Mouse (Mus musculus) hindbrain, embryonic 12.5 days (tissue): ENCODE results near the gene Palm. TPM values are rescaled to one million over a fixed set of nuclear protein-coding genes. Genes with fewer than 3 reads are reported as not detected.

Source experiments
- ATAC-seq: fragments of 200-750 bp; cut with Nextera tagmentation; 2 replicates; pipeline ENCODE4 v1.8.0; 2017; ENCODE audit warnings: moderate TSS enrichment; ENCODE audit not compliant: low FRiP score
- H3K27ac ChIP-seq: fragments of 300-500 bp; sonication (generic); 2 replicates; pipeline ENCODE4 v1.5.1; 2016; ENCODE audit warnings: mild to moderate bottlenecking
- H3K27me3 ChIP-seq: fragments of 300-500 bp; sonication (generic); 2 replicates; pipeline ENCODE4 v1.6.1; 2016; ENCODE audit warnings: mild to moderate bottlenecking
- H3K36me3 ChIP-seq: fragments of 300-500 bp; sonication (generic); 2 replicates; pipeline ENCODE4 v1.6.1; 2016; ENCODE audit warnings: mild to moderate bottlenecking
- H3K4me1 ChIP-seq: fragments of 300-500 bp; sonication (generic); 2 replicates; pipeline ENCODE4 v1.6.1; 2016
- H3K4me2 ChIP-seq: fragments of 300-500 bp; sonication (generic); replicated peaks from 2 replicates; pipeline ENCODE4 v1.6.1; 2016; ENCODE audit warnings: mild to moderate bottlenecking
- H3K4me3 ChIP-seq: fragments of 300-500 bp; sonication (generic); 2 replicates; pipeline ENCODE4 v1.5.1; 2016; ENCODE audit warnings: mild to moderate bottlenecking
- H3K9ac ChIP-seq: fragments of 300-500 bp; sonication (generic); 2 replicates; pipeline ENCODE4 v1.6.1; 2016; ENCODE audit warnings: mild to moderate bottlenecking, moderate library complexity
- H3K9me3 ChIP-seq: fragments of 300-500 bp; sonication (generic); replicated peaks from 2 replicates; pipeline ENCODE4 v1.6.1; 2016; ENCODE audit warnings: mild to moderate bottlenecking
- WGBS: fragments of 180-500 bp; shearing (Covaris S2); methylation state at CpG from one replicate; pipeline ENCODE4 v1.1.7; 2016; 5-methylcytosine and 5-hydroxymethylcytosine counted together
- polyA plus RNA-seq: library from polyadenylated mRNA; unstranded; fragments of >200 nt; fragmentation: Nextera tagmentation; extraction: Ambion mirVana; gene quantifications from 2 replicates; pipeline ENCODE4 v1.2.1, GENCODE M21; 2016

Gene Palm
- polyA plus RNA-seq, 1 experiment from 2014 or later = 198 TPM

- Histone ChIP-seq H3K27me3 (no peaks in the 10 kb centered on the region), H3K9me3 (no peaks in the 10 kb centered on the region), H3K4me1 (peaks cover 26% of the 10 kb centered on the region), H3K4me3 (no peak overlapping the region), H3K36me3 (peaks cover 45% of the 10 kb centered on the region), H3K4me2 (no peak overlapping the region), H3K27ac (no peak overlapping the region), H3K9ac (no peak overlapping the region)
- WGBS = 90% methylated on average over 3 of the region's 3 CpGs
- no peak for ATAC-seq
Observed at GRCm38 (mm10) chr10:79762875-79763274, 30.5 kb upstream of the Palm start.

- H3K4me2 ChIP-seq = no peak overlapping the region
- peak overlapping the region; percentile 4; the same call in 1 of the 2 replicates for H3K9ac ChIP-seq
- WGBS = 91% methylated on average over 7 of the region's 7 CpGs
- H3K27me3 ChIP-seq = no peaks in the 10 kb centered on the region
- H3K9me3 ChIP-seq = no peaks in the 10 kb centered on the region
- no peak overlapping the region for H3K27ac ChIP-seq
- H3K4me1 ChIP-seq = peaks cover 31% of the 10 kb centered on the region
- H3K36me3 ChIP-seq = peaks cover 31% of the 10 kb centered on the region
- H3K4me3 ChIP-seq = no peak overlapping the region
- no peak for ATAC-seq
Observed at GRCm38 (mm10) chr10:79764234-79764633, 29.1 kb upstream of the Palm start.

DNA sequence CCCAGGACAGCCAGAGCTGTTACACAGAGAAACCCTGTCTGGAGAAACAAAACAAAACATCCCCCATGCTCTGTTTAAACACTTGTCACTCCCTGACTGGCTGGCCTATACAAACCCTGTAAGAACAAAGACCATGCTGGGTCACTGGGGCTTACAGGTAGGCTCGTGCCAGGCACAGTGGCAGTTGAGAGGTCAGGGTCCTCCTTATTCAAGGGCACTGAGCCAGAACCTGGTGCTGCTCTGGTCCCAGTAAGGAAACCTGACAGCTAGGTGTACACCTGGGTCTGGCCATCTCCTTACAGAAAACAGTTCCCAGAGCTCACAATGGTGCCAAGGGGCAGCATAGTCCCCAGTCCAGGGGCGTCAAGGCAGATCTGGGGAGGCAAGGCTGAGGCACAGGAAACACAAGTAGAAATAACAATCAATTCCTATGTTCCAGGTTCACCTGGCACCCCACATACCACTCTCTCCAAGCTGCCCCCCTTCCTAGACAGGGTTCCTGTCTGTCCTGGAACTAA, 28.1 kb upstream of the Palm start:
- Histone ChIP-seq H3K36me3 (peaks cover 25% of the 10 kb centered on the region), H3K4me2 (peak overlapping the region; percentile 92), H3K9me3 (no peaks in the 10 kb centered on the region), H3K27me3 (no peaks in the 10 kb centered on the region), H3K9ac (peak overlapping the region; percentile 95), H3K27ac (0 out of 2 replicates have a peak overlapping the region, but pooled peaks have one; percentile 94), H3K4me3 (peak overlapping the region; percentile 93), H3K4me1 (peaks cover 31% of the 10 kb centered on the region)
- 74% methylated on average over 2 of the region's 2 CpGs for WGBS
- no peak for ATAC-seq

DNA sequence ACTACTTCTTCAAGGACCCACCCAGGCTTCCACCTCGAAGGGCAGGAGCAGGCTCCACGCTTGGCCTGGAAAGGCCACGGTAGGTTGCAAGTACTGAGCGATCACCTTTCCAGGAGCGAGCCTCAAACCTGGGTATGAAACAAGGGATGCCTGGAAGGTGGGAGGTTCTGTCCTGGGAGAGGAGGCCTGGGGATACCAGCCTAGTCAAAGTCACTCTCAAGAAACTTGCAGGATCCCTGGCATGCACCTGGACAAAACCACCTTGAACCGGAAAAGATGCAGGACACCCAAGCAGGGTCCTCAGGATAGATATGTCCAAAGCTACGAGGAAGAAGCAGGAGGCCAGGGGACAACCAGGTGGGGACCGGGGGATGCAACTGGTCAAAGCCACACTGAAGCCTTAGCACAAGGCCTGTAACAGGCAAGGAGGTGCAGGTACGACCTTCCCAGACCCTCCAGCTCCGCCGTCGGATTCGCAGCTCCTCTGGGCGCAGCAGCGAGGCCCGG, 27.3 kb upstream of the Palm start:
- Histone ChIP-seq H3K36me3 (peaks cover 17% of the 10 kb centered on the region), H3K27me3 (0 out of 2 replicates have a peak, but pooled peaks cover 5% of the 10 kb centered on the region), H3K9ac (peak overlapping the region; percentile 95), H3K4me3 (peak overlapping the region; percentile 93), H3K9me3 (no peaks in the 10 kb centered on the region), H3K4me2 (peak overlapping the region; percentile 92), H3K27ac (peak overlapping the region; percentile 94), H3K4me1 (peaks cover 31% of the 10 kb centered on the region)
- 10% methylated on average over 16 of the region's 16 CpGs for WGBS
- no peak for ATAC-seq

DNA sequence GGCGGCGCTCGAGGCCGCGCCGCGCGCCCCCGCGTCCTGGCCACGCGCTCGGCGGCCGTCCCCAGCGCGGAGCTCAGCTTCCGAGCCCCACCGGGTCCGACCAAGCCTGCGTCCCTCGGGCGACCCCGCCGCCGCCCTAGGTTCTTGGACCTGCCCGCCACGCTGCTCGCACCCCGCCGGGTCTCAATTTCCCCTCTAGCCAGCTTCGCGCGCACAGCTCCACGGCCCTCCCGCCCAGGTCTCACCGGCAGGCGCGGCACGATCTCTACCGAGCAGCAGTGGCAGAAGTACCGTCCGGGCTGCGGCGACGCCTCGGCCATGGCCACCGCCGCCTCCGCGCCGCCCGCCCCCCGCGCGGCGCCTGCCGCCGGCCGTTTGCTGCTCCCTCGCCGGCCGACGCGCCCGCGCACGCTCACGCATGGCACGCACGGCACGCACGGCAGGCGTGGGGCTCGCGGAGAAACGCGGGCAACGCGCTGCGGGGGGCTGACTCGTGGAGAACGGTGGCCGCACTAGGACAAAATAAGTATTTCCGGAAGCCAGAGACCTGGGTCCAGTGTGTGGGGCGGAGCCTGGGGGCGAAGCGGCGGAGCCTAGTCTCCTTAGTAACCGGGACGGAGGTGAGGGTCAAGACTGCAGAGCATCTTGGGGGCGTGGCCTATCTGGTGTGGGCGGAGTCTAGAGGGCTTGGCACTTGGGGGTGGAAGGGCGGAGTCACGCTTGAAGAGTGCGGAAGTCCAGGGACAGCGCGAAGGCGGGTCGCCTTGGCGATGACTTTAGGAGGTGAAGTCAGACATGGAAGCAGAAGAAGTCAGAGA, 26.7 kb upstream of the Palm start, which contains the start of gene Rnf126:
TSS of gene Rnf126 (minus strand) at position 445 of the 818 bp plus-strand sequence.
- peak within 1 kb of the TSS; percentile 95 for H3K9ac ChIP-seq
- H3K4me1 ChIP-seq = peaks cover 31% of the 10 kb centered on the region
- peaks cover 11% of the 10 kb centered on the region for H3K36me3 ChIP-seq
- peak within 1 kb of the TSS; percentile 93 for H3K4me3 ChIP-seq
- peak within 1 kb of the TSS; percentile 94 for H3K27ac ChIP-seq
- 0 out of 2 replicates have a peak, but pooled peaks cover 5% of the 10 kb centered on the region for H3K27me3 ChIP-seq
- H3K9me3 ChIP-seq = no peaks in the 10 kb centered on the region
- H3K4me2 ChIP-seq = peak within 1 kb of the TSS; percentile 92
- ATAC-seq = peak; percentile 92
- WGBS = under 1% methylated on average over 98 of the region's 101 CpGs

GRCm38 (mm10) chr10:79767372-79768244, 25.8 kb upstream of the Palm start:
- Histone ChIP-seq H3K36me3 (peaks cover 2% of the 10 kb centered on the region; the same call in 1 of the 2 replicates), H3K27ac (peak overlapping the region; percentile 94), H3K9me3 (no peaks in the 10 kb centered on the region; the same call in 1 of the 2 replicates), H3K27me3 (0 out of 2 replicates have a peak, but pooled peaks cover 5% of the 10 kb centered on the region), H3K9ac (peak overlapping the region; percentile 51), H3K4me3 (peak overlapping the region; percentile 93), H3K4me2 (peak overlapping the region; percentile 92), H3K4me1 (peaks cover 31% of the 10 kb centered on the region)
- peak; percentile 86 for ATAC-seq
- WGBS = 13% methylated on average over 40 of the region's 40 CpGs

- peaks cover 31% of the 10 kb centered on the region for H3K4me1 ChIP-seq
- H3K4me2 ChIP-seq = no peak overlapping the region
- H3K4me3 ChIP-seq = no peak overlapping the region
Observed at GRCm38 (mm10) chr10:79768400-79768799, 25.0 kb upstream of the Palm start.

DNA sequence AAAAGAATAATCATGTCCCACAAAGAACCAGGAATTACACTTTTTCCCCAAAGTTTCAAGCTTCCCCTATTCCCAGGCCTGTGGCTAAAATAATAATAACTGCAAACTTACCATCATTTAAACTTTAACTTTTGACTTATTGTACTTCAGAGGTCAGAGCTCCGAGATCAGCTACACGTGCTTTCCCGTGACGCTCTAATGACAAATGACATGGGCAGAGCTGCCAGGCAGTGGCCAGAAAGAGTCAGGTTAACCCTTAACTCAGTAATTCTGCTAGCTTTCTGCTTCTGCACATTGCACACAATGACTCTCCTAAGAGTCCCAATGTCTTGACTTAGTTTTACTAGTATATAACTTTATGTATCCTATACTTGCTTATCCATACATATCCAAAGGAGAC, 24.0 kb upstream of the Palm start:
- H3K27ac ChIP-seq = no peak overlapping the region
- no peaks in the 10 kb centered on the region; the same call in 1 of the 2 replicates for H3K9me3 ChIP-seq
- 0 out of 2 replicates have a peak, but pooled peaks cover 5% of the 10 kb centered on the region for H3K27me3 ChIP-seq
- H3K36me3 ChIP-seq = no peaks in the 10 kb centered on the region
- H3K4me3 ChIP-seq = no peak overlapping the region
- whole genome bisulfite sequencing = 58% methylated on average over 4 of the region's 4 CpGs
- peaks cover 23% of the 10 kb centered on the region for H3K4me1 ChIP-seq
- no peak overlapping the region for H3K4me2 ChIP-seq
- no peak for ATAC-seq
- H3K9ac ChIP-seq = no peak overlapping the region

More at GRCm38 (mm10) chr10:79768400-79768799, 25.0 kb upstream of the Palm start:
- no peaks in the 10 kb centered on the region; the same call in 1 of the 2 replicates for H3K9me3 ChIP-seq
- H3K27ac ChIP-seq = no peak overlapping the region
- H3K36me3 ChIP-seq = no peaks in the 10 kb centered on the region
- WGBS = under 1% methylated on average over 5 of the region's 5 CpGs
- no peak for ATAC-seq
- H3K9ac ChIP-seq = no peak overlapping the region
- 0 out of 2 replicates have a peak, but pooled peaks cover 5% of the 10 kb centered on the region for H3K27me3 ChIP-seq

DNA sequence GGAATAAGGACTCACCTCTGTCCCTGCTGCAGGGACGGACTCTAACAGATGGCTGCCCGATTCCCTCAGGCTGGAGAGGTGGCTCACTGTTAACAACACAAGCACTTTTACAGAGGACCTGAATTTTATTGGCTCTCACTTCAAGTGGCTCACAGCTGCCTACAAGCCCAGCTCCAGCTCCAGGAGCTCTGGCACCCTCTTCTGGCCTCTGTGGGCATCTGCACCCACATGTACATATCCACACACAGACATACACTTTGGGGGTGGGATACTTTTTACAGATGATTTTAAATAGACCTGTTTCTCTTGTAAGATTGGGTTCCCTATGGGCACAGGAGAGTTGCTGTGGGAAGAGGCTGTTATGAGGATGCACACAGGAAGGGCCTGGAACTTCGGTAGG, 21.1 kb upstream of the Palm start:
- 92% methylated on average over 3 of the region's 3 CpGs for WGBS
- ATAC-seq = no peak
- H3K27me3 ChIP-seq = peaks cover 19% of the 10 kb centered on the region
- H3K4me3 ChIP-seq = no peak overlapping the region
- H3K9me3 ChIP-seq = no peaks in the 10 kb centered on the region; the same call in 1 of the 2 replicates
- no peak overlapping the region for H3K4me2 ChIP-seq
- no peak overlapping the region for H3K9ac ChIP-seq
- H3K36me3 ChIP-seq = no peaks in the 10 kb centered on the region
- no peak overlapping the region for H3K27ac ChIP-seq
- peaks cover 12% of the 10 kb centered on the region for H3K4me1 ChIP-seq

DNA sequence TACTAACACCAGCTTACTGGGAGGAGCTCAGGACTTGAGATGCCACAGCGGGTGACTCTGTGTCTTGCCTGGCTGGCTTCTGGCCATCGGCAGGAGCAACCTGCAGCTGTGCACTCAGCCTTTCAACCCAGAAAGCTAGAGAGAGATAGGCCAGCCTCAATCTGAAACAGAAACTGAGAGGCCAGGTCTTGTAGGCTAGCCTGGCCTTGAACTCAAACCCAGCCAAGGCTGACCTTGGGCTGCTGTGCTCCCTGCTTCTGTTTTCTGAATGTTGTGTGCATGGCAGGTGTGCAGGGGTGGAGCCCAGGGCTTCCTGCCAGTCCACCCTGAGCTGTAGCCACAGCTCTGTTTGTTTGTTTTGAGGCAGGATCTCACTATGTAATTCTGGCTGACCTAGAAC, 20.2 kb upstream of the Palm start:
- Histone ChIP-seq H3K9ac (no peak overlapping the region), H3K4me1 (peaks cover 15% of the 10 kb centered on the region), H3K4me3 (no peak overlapping the region), H3K27ac (no peak overlapping the region), H3K9me3 (no peaks in the 10 kb centered on the region; the same call in 1 of the 2 replicates), H3K27me3 (peaks cover 28% of the 10 kb centered on the region), H3K4me2 (no peak overlapping the region), H3K36me3 (no peaks in the 10 kb centered on the region)
- ATAC-seq = no peak
- 88% methylated on average over 2 of the region's 2 CpGs for WGBS

- peaks cover 43% of the 10 kb centered on the region for H3K27me3 ChIP-seq
- H3K27ac ChIP-seq = no peak overlapping the region
- no peak overlapping the region for H3K9ac ChIP-seq
- H3K4me3 ChIP-seq = no peak overlapping the region
- peaks cover 14% of the 10 kb centered on the region for H3K4me1 ChIP-seq
- H3K9me3 ChIP-seq = no peaks in the 10 kb centered on the region; the same call in 1 of the 2 replicates
- 68% methylated on average over 5 of the region's 5 CpGs for WGBS
- no peak overlapping the region for H3K4me2 ChIP-seq
- no peaks in the 10 kb centered on the region for H3K36me3 ChIP-seq
- ATAC-seq = no peak
Observed at GRCm38 (mm10) chr10:79774486-79775279, 18.7 kb upstream of the Palm start.
